Mouse (Mus musculus) stomach, embryonic 15.5 days (tissue): ENCODE results near the gene Zc3h7b. TPM values are rescaled to one million over a fixed set of nuclear protein-coding genes. Genes with fewer than 3 reads are reported as not detected.

Experiments used
- ATAC-seq: fragments of 200-750 bp; cut with Nextera tagmentation; 2 replicates; pipeline ENCODE4 v1.8.0; 2017; ENCODE audit warnings: low read depth, moderate number of reproducible peaks, moderate TSS enrichment; ENCODE audit not compliant: insufficient read depth, low FRiP score
- H3K27ac ChIP-seq: fragments of 300-500 bp; sonication (generic); 2 replicates; pipeline ENCODE4 v1.5.1; 2015; ENCODE audit warnings: mild to moderate bottlenecking, inconsistent platforms
- H3K27me3 ChIP-seq: fragments of 300-500 bp; sonication (generic); replicated peaks from 2 replicates; pipeline ENCODE4 v1.6.1; 2015; ENCODE audit warnings: inconsistent platforms
- H3K36me3 ChIP-seq: fragments of 300-500 bp; sonication (generic); 2 replicates; pipeline ENCODE4 v1.6.1; 2015; ENCODE audit warnings: inconsistent platforms
- H3K4me1 ChIP-seq: fragments of 300-500 bp; sonication (generic); 2 replicates; pipeline ENCODE4 v1.6.1; 2015; ENCODE audit warnings: inconsistent platforms
- H3K4me2 ChIP-seq: fragments of 300-500 bp; sonication (generic); 2 replicates; pipeline ENCODE4 v1.6.1; 2015; ENCODE audit warnings: mild to moderate bottlenecking, inconsistent platforms
- H3K4me3 ChIP-seq: fragments of 300-500 bp; sonication (generic); replicated peaks from 2 replicates; pipeline ENCODE4 v1.5.1; 2015; ENCODE audit warnings: inconsistent platforms
- H3K9ac ChIP-seq: fragments of 300-500 bp; sonication (generic); 2 replicates; pipeline ENCODE4 v1.6.1; 2015; ENCODE audit warnings: inconsistent platforms
- H3K9me3 ChIP-seq: fragments of 300-500 bp; sonication (generic); 2 replicates; pipeline ENCODE4 v1.6.1; 2016; ENCODE audit warnings: inconsistent platforms
- WGBS: fragments of 180-500 bp; shearing (Covaris S2); methylation state at CpG from one replicate; pipeline ENCODE4 v1.1.7; 2015; 5-methylcytosine and 5-hydroxymethylcytosine counted together
- polyA plus RNA-seq: library from polyadenylated mRNA; unstranded; fragments of >200 nt; fragmentation: Nextera tagmentation; extraction: Ambion mirVana; gene quantifications from 2 replicates; pipeline ENCODE4 v1.2.1, GENCODE M21; 2015

Zc3h7b gene
- polyA plus RNA-seq, 1 experiment from 2014 or later: 23.8 TPM

DNA sequence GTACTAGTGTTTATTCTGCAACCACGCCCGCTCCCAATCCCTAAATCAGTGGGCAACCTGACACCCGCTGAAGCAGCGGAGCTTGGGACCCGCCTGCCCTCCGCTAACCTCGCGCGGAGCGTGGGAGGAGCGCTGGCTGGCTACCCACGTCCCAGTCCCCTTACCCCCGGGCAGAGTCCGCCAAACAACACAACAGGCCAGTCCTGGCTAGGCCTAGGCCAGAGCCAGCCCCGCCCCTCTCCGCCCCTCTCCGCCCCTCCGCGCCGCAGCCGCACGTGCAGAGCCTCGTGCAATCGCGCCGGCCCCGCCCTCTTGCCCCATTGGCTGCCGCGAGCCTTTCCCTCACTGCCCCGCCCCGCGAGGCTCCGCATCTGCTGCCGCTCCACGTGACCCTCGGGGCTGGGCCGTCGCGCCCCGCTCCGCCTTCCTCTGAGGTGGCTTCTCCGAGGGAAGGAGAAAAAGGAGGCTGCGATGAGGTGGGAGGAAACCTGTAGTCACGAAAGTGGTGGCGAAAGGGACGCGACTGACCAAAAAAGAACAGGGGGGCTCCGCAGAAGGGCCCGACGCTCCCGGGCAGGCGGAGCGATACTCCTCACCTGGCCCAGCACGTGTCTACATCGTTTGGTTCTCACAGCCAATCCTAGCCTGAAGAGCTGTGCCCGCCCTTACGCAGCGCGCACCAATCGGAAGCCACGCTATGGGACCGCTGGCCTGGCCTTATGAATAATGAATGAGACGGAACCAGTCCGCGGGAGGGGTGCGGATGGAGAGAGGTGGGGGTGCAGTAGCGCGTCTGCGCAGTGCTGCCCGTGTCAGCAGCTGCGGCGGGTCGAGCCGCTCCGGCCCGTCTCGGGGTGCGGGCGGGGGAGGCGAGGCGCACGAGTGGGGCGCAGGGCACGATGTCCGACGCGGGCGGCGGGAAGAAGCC, 66.1 kb downstream of the Zc3h7b start:
- Histone ChIP-seq H3K4me1 (peaks cover 16% of the 10 kb centered on the region), H3K9me3 (no peaks in the 10 kb centered on the region), H3K4me3 (peak overlapping the region; percentile 80), H3K9ac (peak overlapping the region; percentile 73), H3K36me3 (0 out of 2 replicates have a peak, but pooled peaks cover 6% of the 10 kb centered on the region), H3K27me3 (no peaks in the 10 kb centered on the region), H3K4me2 (peak overlapping the region; percentile 72), H3K27ac (peak overlapping the region; percentile 96)
- ATAC-seq: peak; percentile 96
- whole genome bisulfite sequencing: under 1% methylated on average over 88 of the region's 89 CpGs

DNA sequence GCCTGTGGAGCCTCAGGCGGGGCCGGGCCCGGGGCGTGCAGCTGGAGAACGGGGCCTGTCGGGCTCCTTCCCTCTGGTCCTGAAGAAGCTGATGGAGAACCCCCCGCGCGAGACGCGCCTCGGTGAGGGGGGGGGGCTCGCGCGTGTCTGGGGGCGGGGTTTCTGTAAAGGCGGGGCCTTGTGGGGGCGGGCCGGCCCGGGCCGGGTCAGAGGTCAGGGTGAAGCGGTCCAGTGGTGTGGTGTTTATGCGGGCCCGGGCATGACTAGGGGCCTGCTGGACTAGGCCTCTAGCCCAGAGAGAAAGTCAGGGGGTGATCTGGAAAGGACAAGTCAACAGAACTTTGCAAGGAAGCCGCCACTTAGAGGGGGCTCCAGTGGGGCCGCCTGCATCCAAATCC, 66.7 kb downstream of the Zc3h7b start:
- peak overlapping the region; percentile 82 for H3K27ac ChIP-seq
- 1% methylated on average over 23 of the region's 26 CpGs for WGBS
- peak; percentile 5 for ATAC-seq

DNA sequence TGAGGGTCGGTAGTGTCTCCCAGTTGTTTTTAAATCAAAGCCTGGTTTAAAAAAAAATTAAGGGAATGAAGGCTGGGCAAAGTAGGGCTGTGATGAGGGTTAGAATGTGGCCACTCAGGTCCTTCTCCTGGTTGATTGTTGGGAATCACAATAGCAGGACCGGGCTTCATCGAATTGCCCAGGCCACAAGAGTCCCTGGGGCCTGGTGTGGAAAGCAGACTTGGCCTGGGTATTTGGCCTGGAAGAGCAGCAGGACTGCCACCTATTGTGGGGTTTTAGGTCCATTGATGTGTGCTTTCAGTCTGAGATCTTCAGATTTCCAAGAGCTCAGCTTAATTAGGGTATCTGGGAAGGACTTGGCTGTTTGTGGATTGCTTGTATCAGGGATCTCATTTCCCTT, 67.4 kb downstream of the Zc3h7b start:
- 43% methylated on average over 3 of the region's 3 CpGs for WGBS
- no peaks in the 10 kb centered on the region for H3K9me3 ChIP-seq
- H3K27ac ChIP-seq: 0 out of 2 replicates have a peak overlapping the region, but pooled peaks have one; percentile 11
- ATAC-seq: no peak
- 0 out of 2 replicates have a peak, but pooled peaks cover 6% of the 10 kb centered on the region for H3K36me3 ChIP-seq
- H3K4me2 ChIP-seq: peak overlapping the region; percentile 72
- peak overlapping the region; percentile 80 for H3K4me3 ChIP-seq
- H3K4me1 ChIP-seq: peaks cover 14% of the 10 kb centered on the region
- H3K27me3 ChIP-seq: no peaks in the 10 kb centered on the region
- no peak overlapping the region for H3K9ac ChIP-seq

More for the DNA sequence above, 66.7 kb downstream of the Zc3h7b start:
- Histone ChIP-seq H3K9ac (peak overlapping the region; percentile 73), H3K27me3 (no peaks in the 10 kb centered on the region), H3K4me2 (peak overlapping the region; percentile 72), H3K4me1 (peaks cover 14% of the 10 kb centered on the region), H3K36me3 (0 out of 2 replicates have a peak, but pooled peaks cover 6% of the 10 kb centered on the region), H3K9me3 (no peaks in the 10 kb centered on the region), H3K4me3 (peak overlapping the region; percentile 80)

DNA sequence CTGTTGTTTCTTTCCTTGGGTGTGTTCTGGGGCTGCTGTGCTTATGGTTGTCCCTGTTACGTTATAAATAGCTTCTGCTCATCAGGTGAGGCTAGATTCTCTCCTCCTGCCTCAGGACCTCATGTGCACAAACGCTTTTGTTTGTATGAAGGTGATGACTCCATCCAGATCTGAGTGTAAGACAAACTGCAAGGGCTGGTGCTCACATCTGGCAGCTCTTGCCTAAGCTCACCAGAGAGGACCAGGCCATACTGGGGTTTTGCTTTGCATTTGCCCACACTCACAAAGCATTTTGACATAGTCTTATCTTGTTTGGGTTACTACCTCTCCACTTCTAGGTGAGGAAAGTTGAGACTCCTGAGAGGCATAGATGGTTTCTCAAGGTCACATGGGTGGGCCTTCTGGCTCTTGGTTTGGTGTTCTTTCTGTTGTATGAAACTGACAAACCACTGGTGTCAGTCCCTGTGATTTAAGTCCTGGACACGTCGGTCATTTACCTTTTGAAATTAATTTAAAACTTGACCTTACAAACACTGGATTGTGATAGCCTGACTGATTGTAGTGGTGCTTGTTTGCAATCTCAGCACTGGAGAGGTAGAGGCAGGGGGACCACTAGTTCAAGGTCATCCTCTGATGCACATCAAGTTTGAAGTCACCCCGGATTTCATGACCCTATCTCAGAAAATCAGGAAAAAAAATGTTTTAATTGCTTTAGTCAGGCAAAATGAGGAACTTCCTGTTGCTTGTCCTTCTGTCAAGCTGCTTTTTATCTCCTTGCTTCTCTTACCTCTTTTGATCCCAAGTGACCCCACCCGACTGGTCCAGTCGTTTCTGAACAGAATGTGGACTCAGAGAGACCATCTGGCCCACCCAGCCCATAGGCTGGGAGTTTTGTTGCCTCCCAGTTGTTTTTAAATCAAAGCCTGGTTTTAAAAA, 68.1 kb downstream of the Zc3h7b start:
- no peaks in the 10 kb centered on the region for H3K9me3 ChIP-seq
- H3K36me3 ChIP-seq: 0 out of 2 replicates have a peak, but pooled peaks cover 6% of the 10 kb centered on the region
- 64% methylated on average over 7 of the region's 7 CpGs for WGBS
- no peak overlapping the region for H3K9ac ChIP-seq
- H3K4me3 ChIP-seq: peak overlapping the region; percentile 80; the same call in 1 of the 2 replicates
- no peak for ATAC-seq
- no peak overlapping the region for H3K27ac ChIP-seq
- peaks cover 14% of the 10 kb centered on the region for H3K4me1 ChIP-seq
- no peaks in the 10 kb centered on the region for H3K27me3 ChIP-seq
- peak overlapping the region; percentile 72; the same call in 1 of the 2 replicates for H3K4me2 ChIP-seq

DNA sequence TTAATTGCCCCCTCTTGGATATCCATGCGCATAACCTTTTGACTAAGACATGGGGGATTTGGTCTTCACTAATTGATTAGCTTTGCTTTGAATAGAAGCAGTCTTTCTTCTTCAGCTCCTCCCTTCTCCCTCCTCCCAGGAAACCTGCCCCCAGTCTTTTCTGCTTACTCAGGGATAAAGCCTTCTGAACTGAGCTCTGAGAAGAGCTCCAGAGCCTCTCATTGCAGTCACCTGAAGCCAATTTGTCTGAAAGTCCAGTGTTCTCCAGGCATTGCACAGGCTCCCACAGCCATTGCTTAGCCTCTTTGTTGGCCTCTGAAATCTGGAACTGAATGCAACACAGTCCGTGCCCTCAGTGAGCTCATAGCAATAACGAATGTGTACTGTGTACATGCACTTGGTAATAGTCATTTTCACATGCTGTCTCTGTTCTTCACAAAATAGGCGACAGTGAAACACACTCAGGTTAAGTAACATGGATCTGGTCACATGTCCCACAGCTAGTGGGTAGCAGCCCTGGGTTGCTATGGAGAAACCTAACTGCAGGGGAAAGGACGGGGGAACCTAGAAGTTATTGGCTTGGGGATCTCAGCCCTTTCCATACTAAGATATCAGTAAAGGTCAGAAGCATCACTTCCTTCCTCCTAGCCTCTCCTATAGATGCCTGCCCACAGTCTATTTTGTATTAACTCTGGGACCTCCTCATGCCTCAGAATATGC, 69.3 kb downstream of the Zc3h7b start:
- no peak for ATAC-seq
- H3K4me2 ChIP-seq: no peak overlapping the region
- 0 out of 2 replicates have a peak, but pooled peaks cover 6% of the 10 kb centered on the region for H3K36me3 ChIP-seq
- peaks cover 13% of the 10 kb centered on the region for H3K4me1 ChIP-seq
- WGBS: 75% methylated on average over 5 of the region's 5 CpGs
- H3K27ac ChIP-seq: no peak overlapping the region
- H3K4me3 ChIP-seq: no peak overlapping the region
- H3K9ac ChIP-seq: no peak overlapping the region
- no peaks in the 10 kb centered on the region for H3K27me3 ChIP-seq
- no peaks in the 10 kb centered on the region for H3K9me3 ChIP-seq

DNA sequence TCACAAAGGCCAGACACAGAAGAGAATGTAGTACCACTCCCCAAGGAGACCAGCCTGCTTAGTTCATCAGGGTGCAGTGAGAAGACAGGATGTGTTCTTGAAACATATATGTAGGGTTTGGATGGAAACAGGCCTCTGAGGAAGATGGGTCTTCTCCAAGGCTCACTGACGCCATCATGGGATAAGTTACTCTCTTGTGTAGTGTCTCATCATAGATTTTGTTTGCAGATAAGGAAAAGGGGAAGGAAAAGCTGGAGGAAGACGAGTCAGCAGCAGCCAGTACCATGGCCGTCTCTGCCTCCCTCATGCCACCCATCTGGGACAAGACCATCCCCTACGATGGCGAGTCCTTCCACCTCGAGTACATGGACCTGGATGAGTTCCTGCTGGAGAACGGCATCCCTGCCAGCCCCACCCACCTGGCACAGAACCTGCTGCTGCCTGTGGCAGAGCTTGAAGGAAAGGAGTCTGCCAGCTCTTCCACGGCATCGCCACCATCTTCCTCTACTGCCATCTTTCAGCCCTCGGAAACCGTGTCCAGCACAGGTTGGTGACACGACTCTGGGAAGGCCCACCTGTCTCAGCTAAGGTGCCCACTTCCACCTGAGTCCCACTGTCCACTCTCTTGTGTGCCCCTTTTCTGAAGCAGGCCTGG, 70.0 kb downstream of the Zc3h7b start:
- ATAC-seq: no peak
- Histone ChIP-seq H3K4me2 (no peak overlapping the region), H3K36me3 (0 out of 2 replicates have a peak, but pooled peaks cover 6% of the 10 kb centered on the region), H3K9ac (no peak overlapping the region), H3K9me3 (no peaks in the 10 kb centered on the region), H3K27ac (no peak overlapping the region), H3K4me1 (peaks cover 11% of the 10 kb centered on the region; the same call in 1 of the 2 replicates), H3K4me3 (no peak overlapping the region), H3K27me3 (no peaks in the 10 kb centered on the region)
- WGBS: 83% methylated on average over 12 of the region's 12 CpGs

DNA sequence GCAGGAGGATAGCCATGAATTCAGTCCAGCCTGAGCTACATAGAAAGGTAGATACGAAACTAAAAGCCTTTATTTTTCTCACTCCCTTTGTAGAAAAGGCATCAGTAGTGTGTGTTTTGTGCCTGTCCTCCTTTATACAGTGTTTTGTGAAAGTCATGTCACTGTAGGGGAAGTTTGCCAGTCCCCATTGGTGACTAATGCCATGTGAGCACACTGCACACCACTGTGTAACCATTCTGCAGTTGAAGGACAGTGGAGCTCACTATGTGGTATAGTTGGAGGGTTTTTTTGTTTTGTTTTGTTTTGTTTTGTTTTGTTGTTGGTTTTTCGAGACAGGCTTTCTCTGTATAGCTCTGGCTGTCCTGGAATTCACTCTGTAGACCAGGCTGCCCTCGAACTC, 73.5 kb downstream of the Zc3h7b start:
- peaks cover 24% of the 10 kb centered on the region for H3K36me3 ChIP-seq
- H3K4me3 ChIP-seq: no peak overlapping the region
- H3K27me3 ChIP-seq: no peaks in the 10 kb centered on the region
- no peak overlapping the region for H3K4me2 ChIP-seq
- 95% methylated on average over 3 of the region's 3 CpGs for WGBS
- H3K9ac ChIP-seq: no peak overlapping the region
- H3K9me3 ChIP-seq: no peaks in the 10 kb centered on the region
- no peak for ATAC-seq
- H3K4me1 ChIP-seq: 0 out of 2 replicates have a peak, but pooled peaks cover 3% of the 10 kb centered on the region
- H3K27ac ChIP-seq: no peak overlapping the region

DNA sequence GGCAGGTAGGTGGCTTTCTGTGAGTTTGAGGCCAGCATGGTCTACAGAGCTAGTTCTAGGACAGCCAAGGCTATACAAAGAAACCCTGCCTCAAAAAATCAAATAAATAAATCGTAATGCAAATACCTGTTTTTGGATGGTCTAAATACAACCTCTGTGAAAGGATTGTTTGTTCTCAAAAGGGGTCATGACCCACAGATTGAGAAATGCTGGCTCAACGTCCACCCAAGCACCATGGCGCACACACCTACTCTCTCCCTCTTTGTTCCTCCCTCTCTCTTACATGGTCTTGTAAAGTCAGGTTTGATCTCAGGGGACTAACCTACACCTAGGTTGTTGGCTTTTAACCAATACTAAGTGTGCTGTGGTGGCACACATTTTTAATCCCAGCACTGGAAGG, 77.8 kb downstream of the Zc3h7b start:
- no peak overlapping the region for H3K4me3 ChIP-seq
- 80% methylated on average over 3 of the region's 3 CpGs for WGBS
- H3K9me3 ChIP-seq: no peaks in the 10 kb centered on the region
- no peak for ATAC-seq
- no peak overlapping the region for H3K9ac ChIP-seq
- peaks cover 40% of the 10 kb centered on the region for H3K36me3 ChIP-seq
- H3K4me1 ChIP-seq: no peaks in the 10 kb centered on the region
- H3K27me3 ChIP-seq: no peaks in the 10 kb centered on the region
- H3K27ac ChIP-seq: no peak overlapping the region
- H3K4me2 ChIP-seq: no peak overlapping the region

DNA sequence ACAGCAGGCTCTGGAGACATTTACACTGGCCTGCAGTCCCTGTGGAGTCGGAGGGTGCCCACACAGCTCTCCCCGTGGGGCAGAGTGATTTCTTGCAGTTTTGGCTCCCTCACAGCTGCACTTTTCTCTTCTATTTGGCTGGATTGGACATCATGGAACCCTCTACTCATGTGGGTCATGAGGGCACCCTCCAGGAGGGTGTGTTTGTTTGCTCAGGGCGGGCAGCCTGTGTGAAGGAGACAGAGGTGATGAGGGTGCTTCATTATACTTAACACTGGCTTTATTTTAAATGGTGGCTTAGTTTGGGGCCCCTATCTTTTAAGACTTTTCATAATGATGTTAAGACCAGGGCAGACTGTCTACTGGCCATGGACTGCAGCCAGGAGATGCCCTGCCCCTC, 80.0 kb downstream of the Zc3h7b start:
- ATAC-seq: no peak
- no peak overlapping the region for H3K27ac ChIP-seq
- H3K4me2 ChIP-seq: no peak overlapping the region
- H3K27me3 ChIP-seq: no peaks in the 10 kb centered on the region
- WGBS: 76% methylated on average over 3 of the region's 3 CpGs
- no peaks in the 10 kb centered on the region for H3K9me3 ChIP-seq
- peaks cover 40% of the 10 kb centered on the region for H3K36me3 ChIP-seq
- H3K9ac ChIP-seq: no peak overlapping the region
- H3K4me3 ChIP-seq: no peak overlapping the region
- no peaks in the 10 kb centered on the region for H3K4me1 ChIP-seq

DNA sequence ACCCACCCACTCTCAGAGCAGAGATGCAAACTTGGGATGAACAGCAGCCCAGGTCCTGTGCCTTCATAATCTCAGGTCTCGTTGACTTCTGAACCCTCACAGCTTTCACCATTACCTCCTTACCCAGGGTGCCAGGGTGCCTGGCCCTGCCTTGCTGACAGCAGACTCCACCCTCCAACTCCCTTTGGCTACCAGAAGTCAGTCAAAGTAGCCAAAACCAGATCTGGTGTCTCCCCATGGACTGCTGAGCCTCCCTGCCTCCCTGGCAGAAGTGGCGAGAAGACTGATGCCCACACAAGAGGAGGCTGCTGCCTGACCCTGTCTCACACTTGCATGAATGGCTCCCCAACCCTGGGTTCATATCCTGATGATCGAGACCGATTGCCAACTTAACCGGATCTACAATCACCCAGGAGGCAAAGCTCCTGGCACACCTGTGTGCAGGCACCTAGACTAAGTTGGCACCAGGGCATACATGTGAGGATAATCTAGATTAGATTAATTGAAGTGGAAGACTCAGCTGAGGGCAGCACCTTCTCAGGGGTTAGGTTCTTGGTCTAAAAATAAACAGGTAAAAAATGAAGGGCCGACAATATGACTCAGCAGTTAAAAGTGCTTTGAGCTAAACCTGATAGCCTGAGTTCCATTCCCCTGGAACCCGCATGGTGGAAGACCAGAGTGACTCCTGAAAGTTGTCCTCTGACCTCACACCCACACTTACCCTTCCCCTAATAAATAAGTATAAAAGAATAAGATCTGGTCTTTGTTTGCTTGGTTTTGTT, 83.8 kb downstream of the Zc3h7b start:
- H3K36me3 ChIP-seq: peaks cover 19% of the 10 kb centered on the region
- WGBS: 88% methylated on average over 7 of the region's 7 CpGs
- no peaks in the 10 kb centered on the region for H3K27me3 ChIP-seq
- ATAC-seq: no peak
- H3K4me1 ChIP-seq: 0 out of 2 replicates have a peak, but pooled peaks cover 2% of the 10 kb centered on the region
- no peak overlapping the region for H3K9ac ChIP-seq
- no peak overlapping the region for H3K4me3 ChIP-seq
- no peak overlapping the region for H3K4me2 ChIP-seq
- H3K9me3 ChIP-seq: no peaks in the 10 kb centered on the region
- no peak overlapping the region for H3K27ac ChIP-seq
